Mouse (Mus musculus): ENCODE data around the gene Ern1. TPM values are rescaled to one million over a fixed set of nuclear protein-coding genes. Genes with fewer than 3 reads are reported as not detected.

Ern1 gene
- polyA plus RNA-seq, 1 experiment from 2014 or later: 7.9 TPM

DNA sequence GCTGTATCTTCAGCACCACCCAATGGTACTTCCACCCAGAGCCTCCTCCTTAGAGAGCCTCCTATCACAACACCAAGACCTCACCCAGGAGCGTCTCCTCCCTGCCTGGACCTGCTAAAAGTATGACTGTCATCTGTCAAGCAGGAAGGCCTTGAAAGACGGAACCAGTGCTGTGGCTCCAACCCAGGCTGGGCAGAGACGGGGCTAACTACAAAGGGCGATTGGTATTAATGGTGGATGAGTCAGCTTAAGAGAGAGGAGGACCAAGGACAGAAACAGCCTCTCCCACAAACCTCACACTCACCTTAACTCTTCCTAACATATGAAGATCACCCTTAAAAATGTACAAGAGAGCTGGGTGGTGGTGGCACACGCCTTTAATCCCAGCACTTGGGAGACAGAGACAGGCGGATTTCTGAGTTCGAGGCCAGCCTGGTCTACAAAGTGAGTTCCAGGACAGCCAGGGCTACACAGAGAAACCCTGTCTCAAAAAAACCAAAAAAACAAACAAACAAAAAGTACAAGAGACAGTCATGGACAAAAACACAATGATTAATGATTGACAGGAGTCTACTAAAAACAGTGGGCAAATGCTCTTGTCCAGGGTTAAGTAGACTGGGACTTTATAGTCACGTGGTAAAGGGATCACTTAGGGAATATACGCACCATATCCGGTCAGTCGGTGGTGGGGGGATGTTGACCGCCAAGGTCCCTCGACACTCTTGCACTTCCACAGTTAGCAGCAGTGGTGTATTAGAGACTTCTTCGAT lies 23.8 kb upstream of the Ern1 start:
- no peak overlapping the region for H3K27ac ChIP-seq (ENCODE audit: low read depth, low read length)
- H3K27me3 ChIP-seq (ENCODE audit: control insufficient read depth, insufficient read depth, low read length): no peaks in the 10 kb centered on the region
- no peaks in the 10 kb centered on the region for H3K4me1 ChIP-seq (replicated peaks; ENCODE audit: control insufficient read depth, insufficient read depth, low read length)
- no peak overlapping the region for H3K9ac ChIP-seq (ENCODE audit: low read length)
- no peak overlapping the region for H3K4me2 ChIP-seq (ENCODE audit: low read depth, low read length, severe bottlenecking)
- H3K4me3 ChIP-seq (ENCODE audit: low read depth, low read length): no peak overlapping the region
- no peak for ATAC-seq (replicated peaks; ENCODE audit: low FRiP score)
- 91% methylated on average over 14 of the region's 14 CpGs for WGBS
- H3K9me3 ChIP-seq (ENCODE audit: control insufficient read depth, low read length): no peaks in the 10 kb centered on the region
- H3K36me3 ChIP-seq (ENCODE audit: control insufficient read depth, insufficient read depth, low read length): no peaks in the 10 kb centered on the region
- no peak for DNase-seq (ENCODE audit: low spot score)

DNA sequence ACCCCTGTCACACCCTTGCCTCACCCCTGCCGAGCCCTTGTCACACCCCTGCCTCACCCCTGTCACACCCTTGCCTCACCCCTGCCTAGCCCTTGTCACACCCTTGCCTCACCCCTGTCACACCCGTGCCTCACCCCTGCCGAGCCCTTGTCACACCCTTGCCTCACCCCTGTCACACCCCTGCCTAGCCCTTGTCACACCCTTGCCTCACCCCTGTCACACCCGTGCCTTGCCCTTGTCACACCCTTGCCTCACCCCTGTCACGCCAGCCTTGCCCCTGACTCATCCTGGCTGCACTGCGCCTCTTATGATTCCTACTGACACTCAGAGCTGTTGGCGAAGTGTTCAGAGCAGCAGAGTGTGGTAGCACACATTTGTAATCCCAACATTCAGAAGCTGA lies 20.0 kb upstream of the Ern1 start:
- Histone ChIP-seq H3K4me3 (ENCODE audit: low read depth, low read length) (no peak overlapping the region), H3K27ac (ENCODE audit: low read depth, low read length) (no peak overlapping the region), H3K4me2 (ENCODE audit: low read depth, low read length, severe bottlenecking) (no peak overlapping the region), H3K27me3 (ENCODE audit: control insufficient read depth, insufficient read depth, low read length) (no peaks in the 10 kb centered on the region), H3K9me3 (ENCODE audit: control insufficient read depth, low read length) (no peaks in the 10 kb centered on the region), H3K9ac (ENCODE audit: low read length) (no peak overlapping the region), H3K4me1 (replicated peaks; ENCODE audit: control insufficient read depth, insufficient read depth, low read length) (no peaks in the 10 kb centered on the region), H3K36me3 (ENCODE audit: control insufficient read depth, insufficient read depth, low read length) (no peaks in the 10 kb centered on the region)
- no peak for DNase-seq (ENCODE audit: low spot score)
- ATAC-seq (replicated peaks; ENCODE audit: low FRiP score): no peak
- 87% methylated on average over 7 of the region's 7 CpGs for WGBS

DNA sequence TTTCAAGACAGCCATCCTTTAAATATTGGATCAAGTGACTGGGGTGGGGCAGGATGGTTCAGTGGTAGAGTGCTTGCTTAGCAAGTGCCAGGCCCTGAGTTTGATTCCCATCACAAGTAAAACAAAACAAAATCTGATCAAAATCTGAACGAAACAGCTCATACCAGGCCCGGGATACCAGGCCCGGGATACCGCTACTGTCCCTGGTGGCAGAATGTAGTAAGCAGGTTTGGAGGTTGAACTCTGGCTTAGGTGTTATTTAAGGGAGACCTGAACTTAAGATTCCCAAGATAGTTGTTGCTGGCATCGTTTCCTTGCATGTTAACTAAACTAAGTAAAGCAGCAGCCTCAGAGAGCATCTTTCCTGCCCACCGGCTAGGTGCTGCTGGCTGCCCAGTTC lies 18.6 kb upstream of the Ern1 start:
- DNase-seq (ENCODE audit: low spot score): no peak
- H3K27me3 ChIP-seq (ENCODE audit: control insufficient read depth, insufficient read depth, low read length): no peaks in the 10 kb centered on the region
- ATAC-seq (replicated peaks; ENCODE audit: low FRiP score): no peak
- no peaks in the 10 kb centered on the region for H3K9me3 ChIP-seq (ENCODE audit: control insufficient read depth, low read length)
- no peak overlapping the region for H3K27ac ChIP-seq (ENCODE audit: low read depth, low read length)
- no peak overlapping the region for H3K9ac ChIP-seq (ENCODE audit: low read length)
- H3K36me3 ChIP-seq (ENCODE audit: control insufficient read depth, insufficient read depth, low read length): no peaks in the 10 kb centered on the region
- no peak overlapping the region for H3K4me3 ChIP-seq (ENCODE audit: low read depth, low read length)
- WGBS: 93% methylated on average over 6 of the region's 6 CpGs
- no peaks in the 10 kb centered on the region for H3K4me1 ChIP-seq (replicated peaks; ENCODE audit: control insufficient read depth, insufficient read depth, low read length)
- no peak overlapping the region for H3K4me2 ChIP-seq (ENCODE audit: low read depth, low read length, severe bottlenecking)

DNA sequence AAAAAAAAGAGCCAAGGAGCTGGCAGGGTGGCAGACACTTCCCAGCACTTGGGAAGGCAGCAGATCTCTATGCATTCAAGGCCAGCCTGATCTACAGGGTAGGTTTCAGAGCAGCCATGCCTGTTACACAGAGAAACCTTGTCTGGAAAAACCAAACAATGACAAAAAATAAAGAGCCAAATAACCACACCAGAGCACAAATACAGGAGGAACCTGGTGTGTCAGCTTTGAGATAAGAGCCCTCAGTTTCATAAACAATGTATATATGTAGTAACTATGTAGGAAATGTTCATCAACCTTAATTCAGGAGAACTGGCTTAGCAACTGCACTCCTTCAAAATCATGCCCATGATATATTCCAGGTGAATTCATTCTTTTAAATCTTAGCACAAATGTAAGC lies 16.5 kb upstream of the Ern1 start:
- H3K4me1 ChIP-seq (replicated peaks; ENCODE audit: control insufficient read depth, insufficient read depth, low read length): no peaks in the 10 kb centered on the region
- no peak overlapping the region for H3K4me2 ChIP-seq (ENCODE audit: low read depth, low read length, severe bottlenecking)
- no peaks in the 10 kb centered on the region for H3K9me3 ChIP-seq (ENCODE audit: control insufficient read depth, low read length)
- H3K27ac ChIP-seq (ENCODE audit: low read depth, low read length): no peak overlapping the region
- ATAC-seq (replicated peaks; ENCODE audit: low FRiP score) (no peak), DNase-seq (ENCODE audit: low spot score) (no peak)
- no peak overlapping the region for H3K9ac ChIP-seq (ENCODE audit: low read length)
- no peaks in the 10 kb centered on the region for H3K27me3 ChIP-seq (ENCODE audit: control insufficient read depth, insufficient read depth, low read length)
- no peaks in the 10 kb centered on the region for H3K36me3 ChIP-seq (ENCODE audit: control insufficient read depth, insufficient read depth, low read length)
- no peak overlapping the region for H3K4me3 ChIP-seq (ENCODE audit: low read depth, low read length)

DNA sequence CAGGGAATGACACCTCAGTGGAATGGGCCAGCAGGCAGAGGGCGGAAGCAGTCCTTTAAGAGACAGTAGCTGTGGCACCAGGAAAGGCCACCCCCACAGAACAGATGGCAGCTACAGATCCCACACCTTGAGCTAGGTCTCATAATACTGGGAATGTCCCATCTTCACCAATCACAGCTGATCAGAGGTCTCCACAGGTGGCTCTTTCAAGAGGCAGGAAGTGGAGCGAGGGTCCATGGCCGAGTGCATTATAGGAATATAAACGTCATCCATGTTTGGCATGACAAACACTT lies 15.7 kb upstream of the Ern1 start:
- WGBS: 86% methylated on average over 4 of the region's 4 CpGs
- H3K4me3 ChIP-seq (ENCODE audit: low read depth, low read length): no peak overlapping the region
- H3K9ac ChIP-seq (ENCODE audit: low read length): no peak overlapping the region
- no peaks in the 10 kb centered on the region for H3K36me3 ChIP-seq (ENCODE audit: control insufficient read depth, insufficient read depth, low read length)
- H3K27ac ChIP-seq (ENCODE audit: low read depth, low read length): no peak overlapping the region
- no peaks in the 10 kb centered on the region for H3K4me1 ChIP-seq (replicated peaks; ENCODE audit: control insufficient read depth, insufficient read depth, low read length)
- no peaks in the 10 kb centered on the region for H3K27me3 ChIP-seq (ENCODE audit: control insufficient read depth, insufficient read depth, low read length)
- no peak for DNase-seq (ENCODE audit: low spot score)
- no peaks in the 10 kb centered on the region for H3K9me3 ChIP-seq (ENCODE audit: control insufficient read depth, low read length)
- no peak overlapping the region for H3K4me2 ChIP-seq (ENCODE audit: low read depth, low read length, severe bottlenecking)
- no peak for ATAC-seq (replicated peaks; ENCODE audit: low FRiP score)

DNA sequence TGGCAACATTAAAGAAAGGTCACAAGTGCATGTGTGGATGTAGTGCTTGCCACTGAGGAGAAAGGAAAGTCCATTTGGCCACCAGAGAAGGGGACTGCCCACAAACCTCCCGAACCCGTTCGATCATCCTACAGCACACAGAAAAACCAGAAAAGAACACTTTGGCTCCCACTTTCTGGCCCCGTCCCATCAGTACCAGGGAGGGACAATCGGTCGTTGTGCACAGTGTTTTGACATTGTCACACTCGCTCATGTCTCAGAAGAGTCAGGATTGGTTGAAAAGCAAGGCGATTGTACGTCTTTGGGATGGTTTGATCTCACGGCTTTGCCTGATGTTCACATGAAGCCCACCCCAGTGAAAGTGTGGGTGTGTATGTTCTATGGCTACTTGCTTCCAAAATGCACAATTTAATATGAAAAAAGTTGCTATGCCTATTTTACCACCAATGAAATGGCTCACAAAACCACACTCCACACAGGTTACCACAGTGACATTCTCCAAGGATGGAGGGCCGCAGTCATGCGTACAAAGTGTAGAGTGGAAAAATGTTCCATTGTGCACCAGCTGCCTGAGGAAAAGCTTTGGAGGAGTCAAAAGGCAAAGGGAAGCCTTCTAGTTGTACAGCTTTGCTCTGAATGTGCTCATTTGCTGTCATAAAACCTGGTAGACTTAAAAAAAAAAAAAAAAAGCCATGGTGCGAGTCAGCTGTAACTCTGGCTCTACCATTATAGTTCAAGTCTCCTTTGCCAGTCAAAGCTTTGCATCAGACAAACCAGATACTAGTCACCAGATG lies 15.2 kb upstream of the Ern1 start:
- Histone ChIP-seq H3K36me3 (ENCODE audit: control insufficient read depth, insufficient read depth, low read length) (no peaks in the 10 kb centered on the region), H3K9me3 (ENCODE audit: control insufficient read depth, low read length) (no peaks in the 10 kb centered on the region), H3K4me2 (ENCODE audit: low read depth, low read length, severe bottlenecking) (no peak overlapping the region), H3K4me3 (ENCODE audit: low read depth, low read length) (no peak overlapping the region), H3K9ac (ENCODE audit: low read length) (no peak overlapping the region), H3K4me1 (replicated peaks; ENCODE audit: control insufficient read depth, insufficient read depth, low read length) (no peaks in the 10 kb centered on the region), H3K27ac (ENCODE audit: low read depth, low read length) (peak overlapping the region; percentile 25), H3K27me3 (ENCODE audit: control insufficient read depth, insufficient read depth, low read length) (no peaks in the 10 kb centered on the region)
- no peak for DNase-seq (ENCODE audit: low spot score)
- no peak for ATAC-seq (replicated peaks; ENCODE audit: low FRiP score)
- 65% methylated on average over 13 of the region's 13 CpGs for WGBS

DNA sequence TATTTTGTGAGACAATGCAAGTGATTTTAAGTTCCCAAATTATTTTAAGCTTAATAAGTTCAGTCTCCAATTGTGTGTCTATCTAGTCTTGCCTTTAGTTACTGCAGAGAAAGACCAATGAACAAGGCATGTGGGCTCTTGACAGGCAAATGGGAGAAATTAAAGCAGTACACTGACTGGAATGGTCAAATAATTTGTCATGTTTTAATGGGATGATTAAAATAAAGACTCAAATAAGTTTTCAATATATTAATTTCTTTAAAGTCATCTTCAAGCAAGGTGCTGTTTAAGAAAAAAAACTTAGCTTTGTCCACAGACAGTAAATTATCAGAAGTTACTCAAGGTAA lies 14.5 kb upstream of the Ern1 start:
- DNase-seq (ENCODE audit: low spot score) (no peak), ATAC-seq (replicated peaks; ENCODE audit: low FRiP score) (no peak)
- Histone ChIP-seq H3K4me2 (ENCODE audit: low read depth, low read length, severe bottlenecking) (peak overlapping the region; percentile 75; the same call in 1 of the 2 replicates), H3K9ac (ENCODE audit: low read length) (peak overlapping the region; percentile 100; the same call in 1 of the 2 replicates), H3K9me3 (ENCODE audit: control insufficient read depth, low read length) (no peaks in the 10 kb centered on the region), H3K4me1 (replicated peaks; ENCODE audit: control insufficient read depth, insufficient read depth, low read length) (no peaks in the 10 kb centered on the region), H3K4me3 (ENCODE audit: low read depth, low read length) (no peak overlapping the region; the same call in 1 of the 2 replicates), H3K36me3 (ENCODE audit: control insufficient read depth, insufficient read depth, low read length) (no peaks in the 10 kb centered on the region), H3K27me3 (ENCODE audit: control insufficient read depth, insufficient read depth, low read length) (no peaks in the 10 kb centered on the region), H3K27ac (ENCODE audit: low read depth, low read length) (peak overlapping the region; percentile 99)

DNA sequence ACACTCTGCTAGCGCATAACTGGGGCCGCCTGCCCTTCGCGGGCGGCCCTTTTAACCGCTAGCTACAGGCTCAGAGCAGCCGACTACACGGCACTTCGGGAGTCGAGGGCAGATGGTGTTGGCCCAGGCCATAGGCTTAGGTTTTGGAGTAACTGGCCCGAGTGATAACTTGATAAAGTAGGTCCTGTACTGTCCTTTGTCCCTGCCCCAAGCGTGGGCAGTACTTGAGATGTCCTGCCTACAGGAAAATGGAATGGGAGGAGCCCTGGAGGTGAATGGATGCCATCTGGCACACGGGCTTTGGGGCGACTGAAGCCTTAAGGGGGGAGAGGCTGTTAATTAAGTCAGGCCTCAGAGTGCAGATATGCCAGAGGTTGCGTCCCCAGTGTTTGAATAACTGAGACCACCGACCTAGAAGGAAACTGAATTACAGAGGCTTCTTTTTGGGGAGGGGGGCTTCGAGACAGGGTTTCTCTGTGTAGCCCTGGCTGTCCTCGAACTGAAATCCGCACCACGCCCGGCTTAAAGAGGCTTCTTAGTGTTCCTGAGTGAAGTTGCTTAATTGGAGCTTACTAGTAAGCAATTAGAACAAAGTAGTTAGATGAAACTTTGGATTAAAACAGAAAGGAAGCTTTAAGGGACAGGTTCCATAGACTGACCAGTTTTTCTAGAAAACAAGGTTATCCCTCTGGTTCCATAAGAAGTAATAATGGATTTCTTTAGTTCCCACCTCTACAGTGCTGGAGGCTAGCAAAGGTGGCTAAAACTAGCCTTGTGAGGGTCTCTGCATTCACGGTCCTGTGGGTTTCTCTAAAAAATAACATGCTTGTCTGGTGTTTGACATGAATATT lies 13.9 kb upstream of the Ern1 start:
- Histone ChIP-seq H3K27me3 (ENCODE audit: control insufficient read depth, insufficient read depth, low read length) (no peaks in the 10 kb centered on the region), H3K27ac (ENCODE audit: low read depth, low read length) (peak overlapping the region; percentile 99), H3K36me3 (ENCODE audit: control insufficient read depth, insufficient read depth, low read length) (no peaks in the 10 kb centered on the region), H3K4me3 (ENCODE audit: low read depth, low read length) (peak overlapping the region; percentile 93), H3K9ac (ENCODE audit: low read length) (peak overlapping the region; percentile 100), H3K9me3 (ENCODE audit: control insufficient read depth, low read length) (no peaks in the 10 kb centered on the region), H3K4me2 (ENCODE audit: low read depth, low read length, severe bottlenecking) (peak overlapping the region; percentile 75), H3K4me1 (replicated peaks; ENCODE audit: control insufficient read depth, insufficient read depth, low read length) (no peaks in the 10 kb centered on the region)
- DNase-seq (ENCODE audit: low spot score) (peak; percentile 81), ATAC-seq (replicated peaks; ENCODE audit: low FRiP score) (peak; percentile 69)
- WGBS: 1% methylated on average over 22 of the region's 22 CpGs
